Mouse (Mus musculus): Measurements from ENCODE around the gene Dnase2a. TPM values are rescaled to one million over a fixed set of nuclear protein-coding genes. Genes with fewer than 3 reads are reported as not detected.

The Dnase2a gene
- polyA plus RNA-seq, 1 experiment from 2014 or later: 8.2 TPM

DNA sequence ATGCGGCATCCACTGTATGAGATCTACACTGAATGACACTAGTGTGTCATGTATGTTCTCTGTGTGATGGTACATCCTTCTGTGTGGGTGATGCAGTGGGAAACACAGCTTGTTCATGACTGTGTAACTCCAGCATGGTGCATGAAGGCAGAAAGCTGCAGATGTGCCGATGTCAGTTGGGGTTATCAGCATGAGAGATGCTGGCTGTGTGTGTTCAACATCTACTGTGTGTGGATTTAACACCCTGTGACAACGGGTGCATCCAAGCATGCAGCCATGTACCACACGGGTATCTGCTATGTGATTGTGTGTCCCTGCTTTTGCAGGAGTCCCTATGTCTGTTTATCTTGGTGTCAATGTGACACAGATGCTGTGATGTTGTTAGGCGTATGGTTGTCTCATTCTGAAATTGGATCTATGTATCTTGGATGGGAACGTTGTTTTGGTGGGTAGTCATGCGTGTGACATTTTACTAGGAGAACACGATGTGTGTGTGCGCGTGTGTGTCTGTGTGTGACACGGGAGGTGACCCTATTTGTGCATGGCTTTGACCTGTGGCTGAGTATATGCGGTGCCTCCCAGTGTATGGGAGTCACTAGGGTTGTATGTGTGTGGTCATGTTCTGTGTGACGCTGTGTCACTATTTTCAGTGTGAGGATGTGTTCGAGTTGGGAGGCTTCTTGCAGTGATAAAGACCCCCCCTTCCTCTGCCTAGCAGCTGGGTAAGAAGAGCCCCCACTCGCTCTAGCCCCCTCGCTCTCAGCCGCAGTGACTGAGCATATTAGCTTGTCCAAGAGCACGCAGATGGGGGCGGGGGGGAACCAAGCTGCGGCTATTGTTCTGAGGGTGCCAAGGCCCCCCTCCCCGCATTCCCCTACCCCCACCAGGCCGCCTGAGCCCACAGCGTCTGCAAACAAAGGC is 27.9 kb downstream of the Dnase2a start:
- Histone ChIP-seq H3K4me1 (ENCODE audit: control insufficient read depth, insufficient read depth, low read length) (peaks cover 16% of the 10 kb centered on the region), H3K9ac (ENCODE audit: low read length) (no peak overlapping the region), H3K9me3 (ENCODE audit: control insufficient read depth, low read length) (no peaks in the 10 kb centered on the region; the same call in 1 of the 2 replicates), H3K4me2 (ENCODE audit: low read depth, severe bottlenecking) (peak overlapping the region; percentile 69), H3K27me3 (ENCODE audit: control insufficient read depth, insufficient read depth, low read length) (peaks cover 41% of the 10 kb centered on the region), H3K27ac (replicated peaks; ENCODE audit: low read depth, low read length) (no peak overlapping the region), H3K36me3 (ENCODE audit: control insufficient read depth, insufficient read depth, low read length) (no peaks in the 10 kb centered on the region), H3K4me3 (ENCODE audit: low read depth, low read length) (peak overlapping the region; percentile 40)
- ATAC-seq (ENCODE audit: insufficient number of reproducible peaks, low FRiP score, low TSS enrichment, low read depth) (0 out of 2 replicates have a peak, but pooled peaks have one; percentile 42), DNase-seq (ENCODE audit: low spot score) (no peak)
- WGBS: 30% methylated on average over 23 of the region's 23 CpGs

DNA sequence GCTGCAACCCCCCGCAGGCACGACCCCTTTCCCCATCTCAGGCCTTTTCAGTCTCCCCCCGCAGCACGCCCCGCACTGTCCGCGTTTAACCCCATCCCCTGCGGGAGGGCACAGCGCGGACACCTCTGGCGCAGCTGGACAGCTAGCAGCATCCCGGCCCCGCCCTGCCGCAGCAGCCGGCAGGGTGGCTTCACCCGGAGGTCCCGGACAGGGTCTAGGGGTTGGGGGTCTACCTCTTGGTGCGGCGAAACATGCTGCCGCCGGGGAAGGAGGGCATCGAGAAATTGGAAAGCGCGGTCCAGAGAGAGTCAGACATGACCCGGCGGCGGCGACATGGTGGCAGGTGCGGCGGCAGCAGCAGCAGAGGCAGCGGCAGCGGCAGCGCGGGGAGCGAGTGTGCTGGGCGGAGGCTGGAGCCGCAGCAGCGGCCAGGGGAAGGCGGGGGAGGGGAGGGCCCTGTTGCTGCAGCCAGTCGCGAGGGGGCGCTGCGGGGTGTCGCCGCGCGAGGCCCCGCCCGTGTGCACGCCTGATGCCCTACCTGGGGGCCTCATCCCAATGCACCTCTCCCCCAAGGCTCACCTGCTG is 28.7 kb downstream of the Dnase2a start, which contains the start of gene Mast1:
Gene Mast1 (minus strand): TSS at position 398 of the 585 bp plus-strand sequence.
- Histone ChIP-seq H3K27ac (replicated peaks; ENCODE audit: low read depth, low read length) (no peak within 1 kb of the TSS), H3K9ac (ENCODE audit: low read length) (peak within 1 kb of the TSS; percentile 40; the same call in 1 of the 2 replicates)
- ATAC-seq (ENCODE audit: insufficient number of reproducible peaks, low FRiP score, low TSS enrichment, low read depth): peak; percentile 27; the same call in 1 of the 2 replicates

DNA sequence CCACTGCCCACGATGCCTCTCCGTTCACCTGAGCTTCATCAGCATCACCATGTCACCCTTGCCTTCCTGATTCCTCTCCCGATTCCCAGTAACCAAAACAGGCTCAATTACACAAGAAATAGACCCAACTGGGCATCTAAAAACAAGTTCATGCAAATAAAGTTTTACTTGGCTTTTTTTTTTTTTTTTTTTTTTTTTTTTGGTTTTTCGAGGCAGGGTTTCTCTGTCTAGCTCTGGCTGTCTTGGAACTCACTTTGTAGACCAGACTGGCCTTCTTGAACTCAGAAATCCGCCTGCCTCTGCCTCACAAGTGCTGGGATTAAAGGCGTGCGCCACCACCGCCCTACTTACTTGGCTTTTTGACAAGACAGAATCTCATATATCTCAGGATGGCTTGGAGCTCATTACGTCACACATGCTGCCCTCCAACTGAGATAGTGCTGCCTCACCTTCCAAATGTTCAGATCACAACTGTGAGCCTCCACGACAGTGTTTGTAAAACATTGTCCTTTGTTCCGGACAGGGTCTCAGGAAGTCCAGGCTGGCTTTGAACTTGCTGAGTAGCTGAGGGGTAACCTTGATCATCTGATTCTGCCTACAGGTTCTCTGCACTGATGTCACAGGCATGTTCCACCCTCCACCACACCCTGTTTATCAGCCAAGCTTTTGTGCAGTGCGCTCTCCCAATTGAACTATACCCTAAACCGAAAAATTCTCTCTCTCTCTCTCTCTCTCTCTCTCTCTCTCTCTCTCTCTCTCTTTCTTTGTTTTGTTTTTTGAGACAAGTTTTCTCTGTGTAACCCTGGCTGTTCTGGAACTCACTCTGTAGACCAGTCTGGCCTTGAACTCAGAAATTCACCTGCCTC is 29.5 kb downstream of the Dnase2a start:
- Histone ChIP-seq H3K36me3 (ENCODE audit: control insufficient read depth, insufficient read depth, low read length) (no peaks in the 10 kb centered on the region), H3K4me1 (ENCODE audit: control insufficient read depth, insufficient read depth, low read length) (peaks cover 16% of the 10 kb centered on the region), H3K9ac (ENCODE audit: low read length) (no peak overlapping the region), H3K4me2 (ENCODE audit: low read depth, severe bottlenecking) (no peak overlapping the region; the same call in 1 of the 2 replicates), H3K9me3 (ENCODE audit: control insufficient read depth, low read length) (no peaks in the 10 kb centered on the region; the same call in 1 of the 2 replicates), H3K27ac (replicated peaks; ENCODE audit: low read depth, low read length) (no peak overlapping the region), H3K4me3 (ENCODE audit: low read depth, low read length) (no peak overlapping the region), H3K27me3 (ENCODE audit: control insufficient read depth, insufficient read depth, low read length) (peaks cover 39% of the 10 kb centered on the region)
- ATAC-seq (ENCODE audit: insufficient number of reproducible peaks, low FRiP score, low TSS enrichment, low read depth) (no peak), DNase-seq (ENCODE audit: low spot score) (no peak)
- 64% methylated on average over 13 of the region's 13 CpGs for WGBS

More for the DNA sequence above, 28.7 kb downstream of the Dnase2a start, which contains the start of gene Mast1:
- H3K27me3 ChIP-seq (ENCODE audit: control insufficient read depth, insufficient read depth, low read length): peaks cover 41% of the 10 kb centered on the region
- WGBS: under 1% methylated on average over 50 of the region's 50 CpGs
- peak; percentile 73 for DNase-seq (ENCODE audit: low spot score)
- peak within 1 kb of the TSS; percentile 40 for H3K4me3 ChIP-seq (ENCODE audit: low read depth, low read length)
- peaks cover 16% of the 10 kb centered on the region for H3K4me1 ChIP-seq (ENCODE audit: control insufficient read depth, insufficient read depth, low read length)
- no peaks in the 10 kb centered on the region for H3K36me3 ChIP-seq (ENCODE audit: control insufficient read depth, insufficient read depth, low read length)
- no peaks in the 10 kb centered on the region; the same call in 1 of the 2 replicates for H3K9me3 ChIP-seq (ENCODE audit: control insufficient read depth, low read length)
- H3K4me2 ChIP-seq (ENCODE audit: low read depth, severe bottlenecking): peak within 1 kb of the TSS; percentile 69

DNA sequence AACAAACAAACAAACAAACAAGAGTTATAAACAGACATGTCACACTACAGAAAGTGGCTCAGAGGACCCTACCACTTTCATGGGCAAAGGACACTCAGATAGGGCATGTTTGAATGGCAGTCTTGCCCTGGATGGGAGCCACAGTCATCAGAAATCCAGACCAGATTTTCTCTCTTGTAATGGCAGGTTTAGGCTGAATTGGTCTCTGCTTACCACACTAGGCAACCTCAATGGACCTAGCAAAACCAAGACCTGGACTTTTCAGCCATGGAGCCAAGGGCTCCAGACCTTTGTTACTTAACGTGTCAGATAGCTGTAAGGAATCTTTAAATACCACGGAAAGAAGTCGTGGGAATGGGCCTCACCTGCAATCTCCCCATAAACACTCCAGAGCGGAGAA is 35.3 kb downstream of the Dnase2a start:
- H3K4me1 ChIP-seq (ENCODE audit: control insufficient read depth, insufficient read depth, low read length): peaks cover 9% of the 10 kb centered on the region
- no peak overlapping the region for H3K4me2 ChIP-seq (ENCODE audit: low read depth, severe bottlenecking)
- H3K36me3 ChIP-seq (ENCODE audit: control insufficient read depth, insufficient read depth, low read length): no peaks in the 10 kb centered on the region
- ATAC-seq (ENCODE audit: insufficient number of reproducible peaks, low FRiP score, low TSS enrichment, low read depth) (no peak), DNase-seq (ENCODE audit: low spot score) (no peak)
- H3K9me3 ChIP-seq (ENCODE audit: control insufficient read depth, low read length): no peaks in the 10 kb centered on the region
- no peak overlapping the region for H3K4me3 ChIP-seq (ENCODE audit: low read depth, low read length)
- H3K27ac ChIP-seq (replicated peaks; ENCODE audit: low read depth, low read length): no peak overlapping the region
- WGBS: 18% methylated on average over 4 of the region's 4 CpGs
- no peak overlapping the region for H3K9ac ChIP-seq (ENCODE audit: low read length)
- H3K27me3 ChIP-seq (ENCODE audit: control insufficient read depth, insufficient read depth, low read length): peaks cover 40% of the 10 kb centered on the region

DNA sequence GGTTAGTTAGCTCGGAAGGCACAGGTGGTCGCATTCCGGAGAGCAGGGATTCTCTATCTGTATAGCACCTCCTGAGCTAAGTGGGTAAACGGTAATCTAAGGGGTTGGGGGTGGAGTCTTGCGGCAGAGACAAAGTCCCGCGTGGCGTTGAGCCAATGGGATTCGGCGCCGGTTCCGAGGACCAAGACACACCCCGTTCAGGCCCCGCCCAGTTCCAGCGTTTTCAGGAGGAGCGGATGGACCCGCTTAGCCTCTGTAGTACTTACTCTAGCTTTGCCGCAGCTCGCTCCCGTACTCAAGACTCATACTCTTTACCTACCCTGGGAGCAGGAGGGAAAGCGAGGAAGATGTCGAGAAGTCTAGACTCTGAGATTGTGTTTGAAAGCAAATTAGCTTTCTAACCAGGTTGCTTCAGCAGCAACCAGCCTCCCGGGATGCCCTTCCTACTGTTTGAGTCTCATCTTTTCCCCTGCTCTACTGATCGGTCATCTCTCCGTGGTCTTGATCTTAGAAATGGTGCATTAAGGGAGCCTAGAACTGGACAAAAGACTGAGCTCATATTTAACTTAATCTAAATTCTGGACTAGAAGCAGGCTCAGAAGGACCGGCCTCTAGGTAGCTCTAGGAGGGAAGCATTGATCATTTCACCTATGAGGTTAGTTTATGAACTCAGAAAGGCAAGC is 36.3 kb downstream of the Dnase2a start:
- Histone ChIP-seq H3K4me1 (ENCODE audit: control insufficient read depth, insufficient read depth, low read length) (peaks cover 9% of the 10 kb centered on the region), H3K9ac (ENCODE audit: low read length) (no peak overlapping the region), H3K27me3 (ENCODE audit: control insufficient read depth, insufficient read depth, low read length) (peaks cover 40% of the 10 kb centered on the region), H3K4me3 (ENCODE audit: low read depth, low read length) (no peak overlapping the region), H3K4me2 (ENCODE audit: low read depth, severe bottlenecking) (no peak overlapping the region), H3K27ac (replicated peaks; ENCODE audit: low read depth, low read length) (no peak overlapping the region), H3K36me3 (ENCODE audit: control insufficient read depth, insufficient read depth, low read length) (no peaks in the 10 kb centered on the region), H3K9me3 (ENCODE audit: control insufficient read depth, low read length) (no peaks in the 10 kb centered on the region)
- WGBS: 3% methylated on average over 26 of the region's 26 CpGs
- DNase-seq (ENCODE audit: low spot score): peak; percentile 62
- ATAC-seq (ENCODE audit: insufficient number of reproducible peaks, low FRiP score, low TSS enrichment, low read depth): 0 out of 2 replicates have a peak, but pooled peaks have one; percentile 48

DNA sequence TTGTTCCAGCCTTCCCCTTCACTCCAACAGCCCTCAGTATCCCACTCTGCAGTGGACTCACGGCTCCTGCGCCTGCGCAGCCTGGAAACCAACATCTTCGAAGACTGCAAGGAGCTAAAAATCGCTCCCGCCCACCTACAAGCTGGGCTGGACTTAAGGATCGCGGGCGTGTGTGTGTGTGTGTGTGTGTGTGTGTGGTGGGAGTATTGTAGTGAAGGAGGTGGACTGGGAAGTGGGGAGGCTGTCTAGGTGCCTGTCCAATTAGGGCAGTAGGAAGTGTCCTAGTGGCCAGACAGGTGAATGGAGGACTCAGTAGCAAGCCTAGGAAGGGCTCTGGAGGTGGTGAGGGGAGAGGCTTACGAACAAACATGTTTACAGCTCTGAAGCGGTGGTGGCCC is 36.9 kb downstream of the Dnase2a start:
- H3K9me3 ChIP-seq (ENCODE audit: control insufficient read depth, low read length): no peaks in the 10 kb centered on the region
- H3K9ac ChIP-seq (ENCODE audit: low read length): no peak overlapping the region
- H3K27ac ChIP-seq (replicated peaks; ENCODE audit: low read depth, low read length): no peak overlapping the region
- ATAC-seq (ENCODE audit: insufficient number of reproducible peaks, low FRiP score, low TSS enrichment, low read depth) (0 out of 2 replicates have a peak, but pooled peaks have one; percentile 20), DNase-seq (ENCODE audit: low spot score) (no peak)
- WGBS: 4% methylated on average over 11 of the region's 11 CpGs
- peaks cover 43% of the 10 kb centered on the region for H3K27me3 ChIP-seq (ENCODE audit: control insufficient read depth, insufficient read depth, low read length)
- H3K4me1 ChIP-seq (ENCODE audit: control insufficient read depth, insufficient read depth, low read length): peaks cover 9% of the 10 kb centered on the region
- peak overlapping the region; percentile 72; the same call in 1 of the 2 replicates for H3K4me2 ChIP-seq (ENCODE audit: low read depth, severe bottlenecking)
- no peaks in the 10 kb centered on the region for H3K36me3 ChIP-seq (ENCODE audit: control insufficient read depth, insufficient read depth, low read length)
- no peak overlapping the region for H3K4me3 ChIP-seq (ENCODE audit: low read depth, low read length)

DNA sequence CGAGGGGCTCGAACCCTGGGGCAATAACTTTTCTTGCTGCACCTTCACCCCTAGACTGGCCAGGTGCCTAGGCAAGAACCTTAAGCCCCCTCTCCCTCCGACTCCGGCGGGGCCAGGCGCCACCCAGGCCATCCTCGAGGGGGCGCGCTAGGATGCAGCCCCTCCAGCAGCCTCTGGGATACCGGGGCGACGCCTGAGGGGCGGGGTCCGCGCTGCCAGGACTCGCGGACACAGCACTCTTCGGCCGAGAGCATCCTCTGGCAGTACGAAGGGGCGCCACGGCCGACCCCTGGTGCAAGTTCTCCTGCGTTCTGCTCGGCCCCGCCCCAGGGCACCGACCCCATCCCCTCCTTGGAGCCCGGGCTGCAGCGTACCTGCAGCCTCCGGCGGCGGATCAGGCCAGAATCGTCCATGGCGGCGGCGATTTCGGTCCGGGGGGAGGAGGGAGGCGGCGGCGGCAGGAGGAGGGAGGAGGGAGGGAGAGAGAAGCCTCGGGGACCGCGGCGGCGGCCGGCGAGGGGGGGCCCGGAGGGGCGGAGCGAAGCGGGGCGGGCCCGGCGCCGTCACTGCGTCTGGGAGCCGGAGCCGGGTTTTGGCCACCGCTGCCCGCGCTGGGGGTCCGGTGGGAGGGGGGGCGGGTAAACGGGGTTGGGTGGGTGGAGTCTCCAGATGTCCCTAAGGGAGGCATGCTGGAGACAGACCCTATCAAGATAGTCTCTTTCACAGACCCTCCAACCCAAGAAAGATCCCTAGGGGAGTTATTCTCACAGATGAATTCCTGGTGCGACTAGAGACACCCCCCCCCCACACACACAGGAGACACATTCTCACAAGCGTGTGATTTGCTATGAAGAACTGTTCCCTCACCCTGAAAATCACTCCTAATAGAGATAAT is 37.5 kb downstream of the Dnase2a start:
- ATAC-seq (ENCODE audit: insufficient number of reproducible peaks, low FRiP score, low TSS enrichment, low read depth) (peak; percentile 51; the same call in 1 of the 2 replicates), DNase-seq (ENCODE audit: low spot score) (peak; percentile 61)
- Histone ChIP-seq H3K4me1 (ENCODE audit: control insufficient read depth, insufficient read depth, low read length) (peaks cover 9% of the 10 kb centered on the region), H3K9ac (ENCODE audit: low read length) (no peak overlapping the region), H3K4me2 (ENCODE audit: low read depth, severe bottlenecking) (peak overlapping the region; percentile 72), H3K27me3 (ENCODE audit: control insufficient read depth, insufficient read depth, low read length) (peaks cover 49% of the 10 kb centered on the region), H3K4me3 (ENCODE audit: low read depth, low read length) (peak overlapping the region; percentile 37), H3K9me3 (ENCODE audit: control insufficient read depth, low read length) (no peaks in the 10 kb centered on the region), H3K36me3 (ENCODE audit: control insufficient read depth, insufficient read depth, low read length) (no peaks in the 10 kb centered on the region), H3K27ac (replicated peaks; ENCODE audit: low read depth, low read length) (no peak overlapping the region)
- under 1% methylated on average over 48 of the region's 67 CpGs for WGBS
